Mouse (Mus musculus) heart, embryonic 10.5 days (tissue): ENCODE results near the gene Adprhl2. TPM values are rescaled to one million over a fixed set of nuclear protein-coding genes. Genes with fewer than 3 reads are reported as not detected.

Source experiments
- DNase-seq: peaks from one replicate; pipeline ENCODE4 v3.0.0-alpha.2; 2017; ENCODE audit warnings: low spot score
- H3K27ac ChIP-seq: fragments of 300-500 bp; sonication (generic); 2 replicates; pipeline ENCODE4 v1.5.1; 2016; ENCODE audit warnings: mild to moderate bottlenecking
- H3K27me3 ChIP-seq: fragments of 300-500 bp; sonication (generic); 2 replicates; pipeline ENCODE4 v1.6.1; 2016; ENCODE audit warnings: mild to moderate bottlenecking; ENCODE audit not compliant: poor library complexity, insufficient read depth, severe bottlenecking
- H3K36me3 ChIP-seq: fragments of 300-500 bp; sonication (generic); 2 replicates; pipeline ENCODE4 v1.6.1; 2016; ENCODE audit warnings: mild to moderate bottlenecking, moderate library complexity
- H3K4me1 ChIP-seq: fragments of 300-500 bp; sonication (generic); 2 replicates; pipeline ENCODE4 v1.6.1; 2016; ENCODE audit warnings: mild to moderate bottlenecking
- H3K4me3 ChIP-seq: fragments of 300-500 bp; sonication (generic); 2 replicates; pipeline ENCODE4 v1.5.1; 2016; ENCODE audit warnings: mild to moderate bottlenecking, moderate library complexity
- H3K9me3 ChIP-seq: fragments of 300-500 bp; sonication (generic); 2 replicates; pipeline ENCODE4 v1.6.1; 2016; ENCODE audit warnings: mild to moderate bottlenecking, moderate library complexity
- WGBS: fragments of 180-500 bp; shearing (Covaris S2); methylation state at CpG from one replicate; pipeline ENCODE4 v1.1.7; 2016; 5-methylcytosine and 5-hydroxymethylcytosine counted together
- polyA plus RNA-seq: library from polyadenylated mRNA; unstranded; fragments of >200 nt; fragmentation: Nextera tagmentation; extraction: Ambion mirVana; gene quantifications from 2 replicates; pipeline ENCODE4 v1.2.1, GENCODE M21; 2016

Gene Adprhl2
- polyA plus RNA-seq, result 53.1 and 68.9 TPM in 2 replicates

DNA sequence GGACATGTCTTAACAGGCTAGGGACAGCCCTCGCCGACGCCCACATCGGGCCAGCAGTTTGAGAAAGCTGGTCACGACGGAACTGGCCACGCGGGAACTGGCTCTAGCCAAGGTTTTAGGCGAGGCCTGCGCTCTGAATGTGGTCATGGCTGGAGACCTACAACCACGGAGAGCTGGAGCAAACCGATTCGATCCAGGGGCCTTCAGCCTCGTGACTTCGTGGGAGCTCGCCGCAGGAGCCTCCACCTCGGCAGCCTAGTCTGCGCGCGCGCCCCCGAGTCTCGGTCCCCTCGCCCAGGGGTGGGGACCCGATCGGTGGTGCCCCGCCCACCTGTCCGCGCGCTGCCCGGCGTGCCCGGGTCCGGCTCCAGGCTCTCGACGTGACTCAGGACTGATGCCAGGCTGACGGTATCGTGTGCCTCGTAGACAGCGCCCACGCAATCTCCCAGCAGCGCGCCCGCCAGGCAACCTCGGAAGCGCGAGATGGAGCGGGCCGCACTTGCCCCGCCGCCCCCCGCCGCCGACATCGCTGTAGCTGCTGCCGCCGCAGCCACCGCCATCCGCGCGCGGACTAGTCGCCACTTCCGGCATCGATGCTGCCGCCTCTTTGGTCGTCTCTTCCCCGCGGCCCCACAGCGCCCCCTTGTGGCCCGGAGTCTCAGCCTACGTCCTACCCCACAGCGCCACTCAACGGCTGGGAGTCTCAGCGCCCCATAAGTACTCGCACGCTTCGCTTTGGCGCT, at the start of gene Adprhl2:
TSS of gene Adprhl2 (minus strand) at position 593 of the 743 bp plus-strand sequence.
- Histone ChIP-seq H3K27me3 (peaks cover 41% of the 10 kb centered on the region), H3K4me3 (peak within 1 kb of the TSS; percentile 89), H3K4me1 (peaks cover 33% of the 10 kb centered on the region), H3K27ac (peak within 1 kb of the TSS; percentile 93), H3K36me3 (peaks cover 30% of the 10 kb centered on the region), H3K9me3 (no peaks in the 10 kb centered on the region)
- peak; percentile 97 for DNase-seq
- WGBS, result under 1% methylated on average over 80 of the region's 80 CpGs

DNA sequence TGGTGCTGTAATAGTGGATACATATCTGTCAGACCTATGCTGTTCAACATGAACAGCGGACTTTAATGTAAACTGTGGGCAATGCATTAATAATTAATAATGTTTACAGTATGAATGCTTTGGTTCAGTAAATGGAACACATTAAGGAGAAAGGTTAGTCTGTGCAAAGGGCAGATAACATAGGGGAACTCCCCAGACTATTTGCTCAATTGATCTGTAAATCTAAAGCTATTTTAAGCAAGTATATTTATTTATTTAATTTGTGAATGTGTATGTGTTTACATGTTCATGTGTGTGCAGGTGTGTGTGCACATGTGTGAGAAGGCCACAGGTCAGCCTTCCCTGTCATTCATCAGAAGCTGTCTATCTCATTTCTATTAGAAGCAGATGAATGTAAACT, 38.6 kb upstream of the Adprhl2 start:
- no peaks in the 10 kb centered on the region for H3K4me1 ChIP-seq
- no peak overlapping the region for H3K4me3 ChIP-seq
- no peaks in the 10 kb centered on the region for H3K9me3 ChIP-seq
- no peak overlapping the region for H3K27ac ChIP-seq
- no peak for DNase-seq
- no peaks in the 10 kb centered on the region for H3K27me3 ChIP-seq
- WGBS, result 96% methylated on average over 1 of the region's 1 CpGs
- H3K36me3 ChIP-seq, result peaks cover 54% of the 10 kb centered on the region

DNA sequence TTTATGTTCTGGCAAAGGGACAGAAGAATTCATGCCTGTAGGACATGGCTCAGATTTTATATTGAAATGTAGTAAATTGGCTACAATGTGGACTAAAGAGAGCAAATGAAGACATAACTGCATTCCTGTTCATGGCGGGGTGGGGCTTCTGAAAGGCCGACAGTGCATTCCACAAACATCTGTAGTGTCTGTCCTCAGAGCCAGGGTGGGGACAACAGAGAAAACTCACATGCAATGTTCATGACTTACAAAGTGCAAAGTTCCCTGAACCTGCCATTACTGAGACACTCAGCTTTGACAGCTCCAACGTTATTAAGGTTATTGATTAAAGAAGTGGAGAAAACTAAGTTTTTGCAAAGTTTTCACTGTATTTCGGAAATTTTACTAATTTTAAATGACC, 21.9 kb upstream of the Adprhl2 start:
- Histone ChIP-seq H3K27me3 (no peaks in the 10 kb centered on the region), H3K36me3 (peaks cover 19% of the 10 kb centered on the region), H3K27ac (no peak overlapping the region), H3K4me3 (no peak overlapping the region), H3K4me1 (0 out of 2 replicates have a peak, but pooled peaks cover 3% of the 10 kb centered on the region), H3K9me3 (no peaks in the 10 kb centered on the region)
- no peak for DNase-seq
- WGBS, result 60% methylated on average over 4 of the region's 4 CpGs

DNA sequence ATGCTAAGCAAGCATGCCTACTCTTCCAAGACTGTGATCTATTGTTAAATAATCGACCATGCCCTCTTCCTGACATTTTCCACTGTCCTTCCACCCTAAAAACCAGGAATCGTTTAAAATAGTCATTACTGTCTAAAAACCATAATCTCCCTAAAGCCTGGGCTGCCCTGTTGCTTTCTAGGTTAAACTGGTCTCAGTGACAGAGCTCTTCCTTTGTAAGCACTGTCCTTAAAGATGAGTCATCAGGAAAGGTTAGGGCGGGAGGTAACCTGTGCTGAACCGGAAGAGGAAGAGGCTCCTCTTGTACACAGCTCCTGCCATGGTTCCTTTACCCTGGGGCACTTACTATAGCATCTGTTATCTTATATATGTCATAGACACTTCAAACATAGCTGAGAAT, 18.0 kb upstream of the Adprhl2 start:
- no peak overlapping the region for H3K27ac ChIP-seq
- H3K27me3 ChIP-seq, result no peaks in the 10 kb centered on the region
- WGBS, result 57% methylated on average over 4 of the region's 4 CpGs
- H3K4me1 ChIP-seq, result peaks cover 8% of the 10 kb centered on the region; the same call in 1 of the 2 replicates
- H3K36me3 ChIP-seq, result no peaks in the 10 kb centered on the region
- H3K9me3 ChIP-seq, result no peaks in the 10 kb centered on the region
- DNase-seq, result no peak
- H3K4me3 ChIP-seq, result no peak overlapping the region

DNA sequence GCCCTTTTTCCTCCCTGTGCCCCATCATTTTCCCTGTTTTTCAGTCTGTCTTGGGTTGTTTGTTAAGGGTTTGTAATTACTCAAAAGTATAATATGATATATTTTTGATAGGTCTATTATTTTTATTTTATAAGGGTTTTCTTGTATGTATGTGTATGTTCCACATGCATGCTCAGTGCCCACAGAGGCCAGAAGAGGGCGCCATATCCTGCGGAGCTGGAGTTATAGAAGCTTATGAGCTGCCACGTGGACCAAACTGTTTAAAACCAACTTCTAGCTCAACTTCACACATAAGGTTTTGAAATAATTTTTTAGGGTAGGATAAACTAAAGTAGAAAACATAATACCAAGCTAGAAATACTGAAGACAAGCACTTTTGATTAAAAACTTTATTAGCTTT, 10.9 kb upstream of the Adprhl2 start:
- no peak overlapping the region for H3K27ac ChIP-seq
- 48% methylated on average over 3 of the region's 3 CpGs for WGBS
- H3K9me3 ChIP-seq, result no peaks in the 10 kb centered on the region
- H3K4me1 ChIP-seq, result peaks cover 9% of the 10 kb centered on the region; the same call in 1 of the 2 replicates
- H3K36me3 ChIP-seq, result no peaks in the 10 kb centered on the region; the same call in 1 of the 2 replicates
- no peak overlapping the region for H3K4me3 ChIP-seq
- H3K27me3 ChIP-seq, result no peaks in the 10 kb centered on the region
- no peak for DNase-seq

DNA sequence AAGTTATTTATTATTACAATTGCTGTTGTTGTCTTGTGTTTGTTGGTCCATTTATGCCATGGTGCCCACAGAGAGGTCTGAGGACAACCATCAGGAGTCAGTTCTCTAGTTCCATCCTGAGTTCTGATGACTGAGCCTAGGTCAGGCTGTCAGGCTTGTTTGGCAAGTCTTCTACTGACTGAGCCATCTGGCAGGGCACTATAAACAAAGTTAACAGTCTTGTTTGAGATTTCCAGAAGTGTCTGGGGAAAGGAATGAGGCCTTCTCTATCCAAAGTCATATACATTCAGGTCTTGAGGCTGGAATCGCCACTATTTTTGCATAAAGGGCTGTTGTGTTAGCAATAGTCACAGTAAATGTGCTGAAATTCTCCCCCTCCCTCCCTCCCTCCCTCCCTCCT, 10.2 kb upstream of the Adprhl2 start:
- peaks cover 7% of the 10 kb centered on the region; the same call in 1 of the 2 replicates for H3K4me1 ChIP-seq
- DNase-seq, result no peak
- H3K9me3 ChIP-seq, result no peaks in the 10 kb centered on the region
- H3K27ac ChIP-seq, result no peak overlapping the region
- WGBS, result 62% methylated on average over 1 of the region's 1 CpGs
- H3K27me3 ChIP-seq, result no peaks in the 10 kb centered on the region
- H3K36me3 ChIP-seq, result no peaks in the 10 kb centered on the region; the same call in 1 of the 2 replicates
- H3K4me3 ChIP-seq, result no peak overlapping the region

DNA sequence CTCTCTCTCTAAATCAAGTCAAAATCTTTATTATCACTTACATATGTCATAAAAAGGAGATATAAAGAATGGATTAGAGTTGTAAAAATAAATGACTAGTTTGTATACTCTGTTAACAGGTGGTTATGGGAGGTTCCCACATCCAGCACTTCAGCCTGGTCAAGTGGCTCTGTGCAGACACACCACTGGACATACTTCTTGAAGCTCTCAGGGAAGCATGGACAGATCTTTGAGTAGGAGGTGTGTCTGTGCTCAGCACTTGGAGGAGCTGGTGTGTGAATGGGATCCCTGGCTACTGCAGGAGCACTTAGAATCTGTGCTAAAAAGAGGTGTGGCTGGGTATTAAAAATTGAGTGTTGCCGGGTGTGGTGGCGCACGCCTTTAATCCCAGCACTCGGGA, 8.8 kb upstream of the Adprhl2 start:
- H3K36me3 ChIP-seq, result no peaks in the 10 kb centered on the region; the same call in 1 of the 2 replicates
- no peak overlapping the region for H3K27ac ChIP-seq
- peaks cover 9% of the 10 kb centered on the region for H3K27me3 ChIP-seq
- H3K4me3 ChIP-seq, result no peak overlapping the region
- no peaks in the 10 kb centered on the region for H3K9me3 ChIP-seq
- H3K4me1 ChIP-seq, result peaks cover 8% of the 10 kb centered on the region; the same call in 1 of the 2 replicates
- 86% methylated on average over 4 of the region's 4 CpGs for WGBS
- DNase-seq, result peak; percentile 55

DNA sequence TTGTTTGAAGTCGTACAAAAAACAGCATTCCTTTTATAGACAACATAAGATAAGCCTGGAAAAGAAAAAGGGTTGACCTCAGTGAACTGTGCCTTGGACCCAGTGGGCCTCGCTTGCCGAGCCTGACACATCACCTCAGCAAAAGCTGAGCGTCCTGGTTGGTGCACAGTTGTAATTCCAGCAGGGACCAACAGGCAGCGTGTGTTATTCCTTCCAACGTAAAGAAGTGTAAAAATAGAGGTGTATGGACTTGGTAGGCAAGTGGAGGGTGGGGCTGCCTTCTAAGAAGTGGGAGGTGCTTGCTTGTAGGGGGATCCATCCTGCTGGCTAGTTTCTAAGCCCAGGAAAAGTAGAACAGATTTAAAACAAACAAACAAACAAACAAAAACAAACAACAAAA, 4.5 kb upstream of the Adprhl2 start:
- no peak overlapping the region for H3K27ac ChIP-seq
- H3K4me1 ChIP-seq, result peaks cover 22% of the 10 kb centered on the region
- peaks cover 42% of the 10 kb centered on the region for H3K27me3 ChIP-seq
- no peaks in the 10 kb centered on the region for H3K9me3 ChIP-seq
- no peaks in the 10 kb centered on the region for H3K36me3 ChIP-seq
- H3K4me3 ChIP-seq, result no peak overlapping the region
- DNase-seq, result peak; percentile 31
- WGBS, result 18% methylated on average over 6 of the region's 6 CpGs

DNA sequence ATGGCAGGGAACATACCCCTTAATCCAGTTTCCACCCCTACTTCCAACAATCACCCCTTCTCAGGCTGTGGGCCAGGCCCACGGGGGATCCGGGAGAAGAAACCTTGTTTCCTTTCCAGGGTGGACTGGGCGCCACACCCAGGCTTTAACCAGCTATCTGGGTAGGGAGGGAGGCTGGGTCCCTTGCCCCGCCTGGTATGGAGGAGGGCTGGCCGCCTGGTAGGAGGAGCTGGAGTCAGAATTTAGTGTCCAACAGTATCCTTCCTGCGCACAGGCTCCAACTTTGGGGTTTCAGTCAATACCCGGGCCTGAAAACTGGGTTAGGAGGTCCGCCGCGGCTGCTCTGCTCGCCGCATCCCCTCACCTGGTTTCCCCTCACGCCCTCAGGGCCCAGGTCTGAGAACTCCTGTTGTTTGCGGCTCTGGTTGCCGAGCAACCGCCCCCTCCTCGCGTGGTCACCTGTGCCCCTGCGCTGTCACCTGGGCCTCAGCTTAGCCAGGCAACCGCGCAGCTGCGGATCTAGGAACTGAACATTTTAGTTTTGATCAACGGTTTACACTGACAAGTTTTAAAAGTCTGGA, 3.9 kb upstream of the Adprhl2 start, which contains the start of gene Tekt2:
TSS of gene Tekt2 (minus strand) at position 408 of the 581 bp plus-strand sequence.
- DNase-seq, result no peak
- H3K27me3 ChIP-seq, result peaks cover 42% of the 10 kb centered on the region
- no peak within 1 kb of the TSS for H3K27ac ChIP-seq
- no peaks in the 10 kb centered on the region for H3K9me3 ChIP-seq
- WGBS, result 12% methylated on average over 23 of the region's 23 CpGs
- no peaks in the 10 kb centered on the region for H3K36me3 ChIP-seq
- peak within 1 kb of the TSS; percentile 36 for H3K4me3 ChIP-seq
- peaks cover 29% of the 10 kb centered on the region for H3K4me1 ChIP-seq

DNA sequence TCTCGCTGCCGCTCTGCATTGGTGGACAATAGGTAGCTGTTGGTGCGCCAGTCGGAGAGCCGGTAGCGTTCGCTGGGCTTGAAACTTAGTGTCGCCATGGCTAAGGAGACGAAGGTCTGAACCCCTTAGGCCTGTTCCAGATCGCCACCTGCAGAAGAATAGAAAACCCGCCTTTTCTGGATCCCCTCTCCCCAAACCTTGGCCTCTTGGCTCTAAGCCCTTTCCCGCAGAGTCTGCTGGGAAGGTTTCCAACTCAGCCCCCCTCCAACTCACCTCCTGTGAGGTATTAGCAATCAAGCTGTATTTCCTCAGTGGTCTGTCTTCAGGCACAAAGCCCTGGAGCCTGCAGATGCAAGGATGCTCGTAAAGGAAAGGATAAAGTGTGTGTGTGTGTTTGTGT, 3.4 kb upstream of the Adprhl2 start:
- H3K4me1 ChIP-seq, result peaks cover 31% of the 10 kb centered on the region
- peaks cover 42% of the 10 kb centered on the region for H3K27me3 ChIP-seq
- DNase-seq, result peak; percentile 73
- H3K9me3 ChIP-seq, result no peaks in the 10 kb centered on the region
- no peak overlapping the region for H3K27ac ChIP-seq
- 0 out of 2 replicates have a peak overlapping the region, but pooled peaks have one; percentile 36 for H3K4me3 ChIP-seq
- H3K36me3 ChIP-seq, result no peaks in the 10 kb centered on the region
- WGBS, result 27% methylated on average over 13 of the region's 13 CpGs

DNA sequence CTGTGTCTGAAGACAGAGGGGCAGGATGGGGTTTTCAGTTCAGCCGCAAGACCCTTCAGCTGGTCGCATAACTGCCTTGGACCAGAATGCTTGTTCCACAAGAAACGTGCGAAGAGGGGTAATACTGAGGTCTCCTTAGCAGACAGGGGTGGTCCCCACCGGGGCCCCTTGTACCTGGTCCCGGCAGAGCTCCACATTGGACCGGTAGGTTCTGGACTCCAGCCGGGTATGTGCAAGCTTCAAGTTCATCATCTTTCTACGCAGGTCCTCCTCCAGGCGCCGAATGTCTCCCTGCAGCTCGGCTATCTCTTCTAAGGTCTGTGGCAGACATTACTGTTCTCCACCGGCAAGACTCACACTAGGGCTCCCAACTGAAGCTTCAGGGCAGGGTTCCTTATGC, 1.1 kb upstream of the Adprhl2 start:
- DNase-seq, result no peak
- 92% methylated on average over 13 of the region's 13 CpGs for WGBS
- H3K4me3 ChIP-seq, result no peak overlapping the region

DNA sequence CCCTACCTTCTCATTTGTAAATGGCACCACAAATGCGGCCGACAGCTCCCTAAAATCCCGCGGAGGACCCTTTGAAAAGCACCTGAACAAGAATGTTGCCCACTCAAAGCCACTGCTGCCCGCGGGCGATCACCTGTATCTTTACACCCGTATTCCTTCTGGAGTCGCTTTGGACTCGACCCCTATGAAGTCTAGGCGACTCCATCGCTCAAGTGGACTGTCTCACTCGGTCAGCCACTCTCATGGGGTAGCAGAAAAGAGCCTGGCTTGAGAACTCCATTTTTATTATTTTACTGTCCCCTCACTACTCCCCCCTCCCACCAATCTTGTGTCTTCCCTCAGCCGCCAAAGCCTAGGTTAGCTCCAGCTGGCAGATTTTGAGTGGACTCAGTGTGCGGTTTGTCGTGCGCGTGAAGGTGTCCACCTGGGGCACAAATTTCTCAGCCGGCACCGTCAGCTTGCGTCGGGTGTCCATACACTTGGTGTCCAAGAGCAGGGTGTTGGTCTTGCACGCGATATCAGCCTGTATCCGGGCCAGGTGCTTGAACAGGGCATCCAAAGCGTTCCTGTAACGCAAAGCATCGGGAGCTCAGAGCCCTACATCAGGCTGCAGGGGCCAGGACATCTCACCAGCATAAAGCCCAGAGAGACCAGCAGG, 480 bp upstream of the Adprhl2 start:
- Histone ChIP-seq H3K4me1 (peaks cover 27% of the 10 kb centered on the region), H3K27ac (0 out of 2 replicates have a peak overlapping the region, but pooled peaks have one; percentile 93), H3K4me3 (peak overlapping the region; percentile 89), H3K27me3 (peaks cover 42% of the 10 kb centered on the region), H3K36me3 (peaks cover 23% of the 10 kb centered on the region), H3K9me3 (no peaks in the 10 kb centered on the region)
- DNase-seq, result no peak
- WGBS, result 53% methylated on average over 28 of the region's 28 CpGs

More for the DNA sequence above, 1.1 kb upstream of the Adprhl2 start:
- no peaks in the 10 kb centered on the region for H3K9me3 ChIP-seq
- H3K27ac ChIP-seq, result no peak overlapping the region
- peaks cover 27% of the 10 kb centered on the region for H3K4me1 ChIP-seq
- peaks cover 42% of the 10 kb centered on the region for H3K27me3 ChIP-seq
- H3K36me3 ChIP-seq, result peaks cover 16% of the 10 kb centered on the region

DNA sequence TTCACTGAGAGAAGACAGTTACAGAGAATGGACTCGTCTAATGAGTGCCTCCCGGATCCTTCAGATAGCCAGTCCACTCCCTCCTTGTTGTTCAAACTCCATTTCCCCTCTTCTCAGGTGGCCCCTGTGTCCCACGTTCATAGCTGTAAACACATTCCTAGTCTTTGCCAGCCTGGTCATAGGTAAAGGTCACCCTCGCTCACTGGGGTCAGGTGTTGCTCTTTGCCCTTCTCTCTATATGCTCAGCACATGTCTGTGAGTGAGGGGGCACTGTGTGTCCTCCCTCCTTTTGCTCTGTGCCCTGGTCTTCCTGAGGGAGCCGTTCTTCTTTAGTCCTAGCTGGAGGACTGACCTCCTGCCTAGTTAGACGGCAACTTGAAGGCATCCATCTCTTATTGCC, 1.7 kb downstream of the Adprhl2 start:
- H3K27me3 ChIP-seq, result peaks cover 28% of the 10 kb centered on the region
- WGBS, result 89% methylated on average over 6 of the region's 6 CpGs
- DNase-seq, result no peak
- H3K4me1 ChIP-seq, result peaks cover 34% of the 10 kb centered on the region
- no peak overlapping the region for H3K27ac ChIP-seq
- peaks cover 42% of the 10 kb centered on the region for H3K36me3 ChIP-seq
- H3K4me3 ChIP-seq, result no peak overlapping the region
- H3K9me3 ChIP-seq, result no peaks in the 10 kb centered on the region
